Mouse (Mus musculus) adipocyte (in vitro differentiated cells): Measurements from ENCODE around the gene Sympk.
A peak's percentile ranks its signal among the peaks of the same experiment; 100 is the strongest.

Source experiments
- DNase-seq: peaks from one replicate; pipeline ENCODE4 v3.0.0-alpha.2; 2016; ENCODE audit warnings: low spot score

Sympk gene

DNA sequence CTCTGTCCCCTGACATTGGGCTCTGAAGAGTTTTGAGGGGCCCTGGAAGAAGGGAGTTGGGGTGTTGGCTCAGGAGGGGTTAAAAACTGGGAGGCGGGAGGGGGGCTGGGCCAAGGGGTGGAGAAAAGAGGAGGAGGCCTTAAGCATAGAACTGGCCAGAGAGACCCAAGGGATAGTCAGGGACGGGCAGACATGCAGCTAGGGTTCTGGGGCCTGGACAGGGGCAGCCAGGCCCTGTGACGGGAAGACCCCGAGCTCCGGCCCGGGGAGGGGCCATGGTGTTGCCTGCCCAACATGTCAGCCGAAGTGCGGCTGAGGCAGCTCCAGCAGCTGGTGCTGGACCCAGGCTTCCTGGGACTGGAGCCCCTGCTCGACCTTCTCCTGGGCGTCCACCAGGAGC, 59.5 kb downstream of the Sympk start, which contains the start of gene Dmpk:
Dmpk (plus strand) TSS at position 149 of the 400 bp plus-strand sequence.
- peak; percentile 65 for DNase-seq

DNA sequence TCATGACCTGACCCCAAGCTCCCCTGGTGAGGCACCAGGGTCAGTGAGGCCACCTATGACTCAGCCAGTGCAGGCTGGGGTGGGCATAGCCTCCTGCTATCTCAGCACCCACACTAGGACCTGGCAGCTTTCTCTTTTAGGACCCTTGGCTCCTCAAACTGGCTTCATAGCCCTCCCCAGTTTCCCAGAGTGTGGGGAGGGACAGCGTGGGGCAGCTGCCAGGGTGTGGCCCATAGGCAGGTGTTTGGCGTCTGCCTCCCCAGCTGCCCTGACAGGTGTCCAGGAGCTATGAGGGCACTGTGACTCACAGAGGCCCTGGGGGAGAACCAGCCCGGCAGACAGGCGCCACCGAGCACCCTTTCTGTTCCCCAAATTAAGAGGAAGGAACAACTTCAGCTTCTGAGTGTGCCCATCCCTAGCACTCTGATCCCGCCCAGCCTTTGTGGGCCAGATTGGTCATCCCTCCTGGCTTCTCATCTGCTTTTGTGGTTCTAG, 60.1 kb downstream of the Sympk start:
- no peak for DNase-seq

DNA sequence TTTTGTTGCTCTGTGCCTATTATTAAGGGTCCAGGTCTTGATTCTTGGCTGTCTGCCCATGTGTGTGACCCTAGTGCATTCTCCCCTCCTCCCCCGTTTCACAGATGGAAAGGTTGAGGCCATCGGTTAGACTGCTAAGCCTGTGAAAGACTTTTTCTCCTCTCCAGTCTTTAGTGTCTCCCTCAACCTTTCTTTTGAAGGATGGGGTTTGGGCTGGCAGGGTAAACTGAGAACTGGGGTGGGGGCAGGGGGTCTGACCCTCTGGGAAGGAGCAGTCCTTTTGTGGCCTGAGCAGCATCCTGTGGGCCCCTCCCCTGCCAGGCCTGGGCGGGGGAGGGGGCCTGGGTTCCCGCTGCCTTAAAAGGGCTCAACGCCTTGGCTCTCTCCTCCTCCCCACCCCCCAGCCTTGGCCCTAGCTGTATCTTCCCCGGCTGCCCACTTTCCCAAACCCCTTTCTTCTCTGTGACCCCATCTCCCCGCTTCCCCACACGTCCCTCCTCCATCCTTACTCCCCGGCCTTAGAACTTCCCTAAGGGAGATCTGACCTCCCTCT, 60.8 kb downstream of the Sympk start:
- DNase-seq: no peak

DNA sequence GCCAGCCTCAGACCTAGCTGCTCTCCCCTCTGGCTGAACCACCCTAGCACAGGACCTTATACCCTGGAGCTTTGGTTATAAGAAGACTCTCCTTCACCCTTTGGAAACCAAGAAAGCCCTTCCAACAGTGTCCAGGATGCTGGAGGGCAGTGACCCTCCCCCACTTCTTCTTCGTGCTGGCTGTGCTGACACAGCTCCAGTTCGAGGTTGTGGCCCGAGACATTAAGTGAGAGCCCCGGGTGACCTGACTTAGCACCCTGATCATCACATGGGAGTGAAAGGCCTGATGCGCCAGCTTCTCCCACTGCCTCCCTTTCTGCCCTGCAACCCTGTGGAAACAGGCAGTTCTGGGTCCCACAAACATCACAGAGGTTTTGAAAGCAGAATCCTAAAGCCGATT, 61.3 kb downstream of the Sympk start:
- DNase-seq: no peak

DNA sequence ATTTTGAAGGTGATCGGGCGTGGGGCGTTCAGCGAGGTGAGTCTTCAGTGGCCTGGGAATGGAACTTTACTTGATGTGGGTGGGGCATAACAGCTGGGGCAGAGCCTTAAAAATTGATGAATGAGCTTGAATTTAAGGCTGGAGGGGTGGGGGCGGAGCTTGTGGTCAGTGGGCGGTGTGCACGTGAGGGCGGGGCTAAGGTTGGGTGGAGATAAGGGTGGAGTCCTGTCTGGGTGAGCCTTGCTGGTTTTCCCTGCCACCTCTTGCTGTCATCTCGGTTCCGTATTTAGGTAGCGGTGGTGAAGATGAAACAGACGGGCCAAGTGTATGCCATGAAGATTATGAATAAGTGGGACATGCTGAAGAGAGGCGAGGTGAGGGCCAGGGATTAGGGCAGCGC, 61.9 kb downstream of the Sympk start:
- DNase-seq: peak; percentile 51

DNA sequence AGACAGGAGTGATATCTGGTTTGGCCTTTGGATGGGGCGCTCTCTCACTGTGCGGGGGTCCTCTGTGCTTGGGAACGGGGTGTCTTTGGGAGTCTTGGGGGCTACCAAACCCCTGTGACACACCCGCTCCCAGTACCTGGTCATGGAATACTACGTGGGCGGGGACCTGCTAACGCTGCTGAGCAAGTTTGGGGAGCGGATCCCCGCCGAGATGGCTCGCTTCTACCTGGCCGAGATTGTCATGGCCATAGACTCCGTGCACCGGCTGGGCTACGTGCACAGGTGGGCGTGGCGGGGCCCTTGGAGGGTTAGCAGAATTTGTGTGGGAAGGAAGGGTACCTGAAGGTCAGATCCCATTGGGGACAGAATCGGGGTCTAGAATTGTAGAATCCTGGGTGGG, 62.6 kb downstream of the Sympk start:
- no peak for DNase-seq

DNA sequence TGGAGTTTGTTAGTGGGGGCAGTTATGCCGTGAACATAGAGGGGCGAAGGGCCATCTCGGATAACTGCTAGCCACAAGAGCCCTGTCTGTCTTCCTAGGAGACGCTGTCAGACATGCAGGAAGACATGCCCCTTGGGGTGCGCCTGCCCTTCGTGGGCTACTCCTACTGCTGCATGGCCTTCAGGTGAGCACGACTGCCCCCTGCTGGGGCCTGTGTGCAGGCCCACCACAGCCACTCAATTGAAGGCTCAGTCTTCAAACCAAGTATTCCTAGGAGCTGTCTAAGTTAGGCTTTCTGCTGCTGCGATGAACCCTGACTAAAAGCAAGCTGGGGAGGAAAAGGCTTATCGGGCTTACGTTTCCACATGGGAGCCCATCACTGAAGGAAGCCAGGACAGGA, 64.6 kb downstream of the Sympk start:
- DNase-seq: no peak

DNA sequence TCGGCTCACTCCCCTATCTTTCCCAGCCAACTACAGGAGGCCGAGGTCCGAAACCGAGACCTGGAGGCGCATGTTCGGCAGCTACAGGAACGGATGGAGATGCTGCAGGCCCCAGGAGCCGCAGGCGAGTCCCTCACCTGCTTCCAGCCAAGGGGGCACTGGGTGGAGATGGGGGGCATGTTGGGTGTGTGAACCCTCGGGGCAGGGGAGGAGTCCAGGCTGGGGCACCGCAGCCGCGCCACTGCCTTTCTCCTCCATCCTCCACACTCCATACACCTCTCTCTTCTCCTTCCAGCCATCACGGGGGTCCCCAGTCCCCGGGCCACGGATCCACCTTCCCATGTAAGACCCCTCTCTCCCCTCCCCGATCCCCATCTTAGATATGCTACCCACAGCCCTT, 67.7 kb downstream of the Sympk start:
- DNase-seq: no peak

DNA sequence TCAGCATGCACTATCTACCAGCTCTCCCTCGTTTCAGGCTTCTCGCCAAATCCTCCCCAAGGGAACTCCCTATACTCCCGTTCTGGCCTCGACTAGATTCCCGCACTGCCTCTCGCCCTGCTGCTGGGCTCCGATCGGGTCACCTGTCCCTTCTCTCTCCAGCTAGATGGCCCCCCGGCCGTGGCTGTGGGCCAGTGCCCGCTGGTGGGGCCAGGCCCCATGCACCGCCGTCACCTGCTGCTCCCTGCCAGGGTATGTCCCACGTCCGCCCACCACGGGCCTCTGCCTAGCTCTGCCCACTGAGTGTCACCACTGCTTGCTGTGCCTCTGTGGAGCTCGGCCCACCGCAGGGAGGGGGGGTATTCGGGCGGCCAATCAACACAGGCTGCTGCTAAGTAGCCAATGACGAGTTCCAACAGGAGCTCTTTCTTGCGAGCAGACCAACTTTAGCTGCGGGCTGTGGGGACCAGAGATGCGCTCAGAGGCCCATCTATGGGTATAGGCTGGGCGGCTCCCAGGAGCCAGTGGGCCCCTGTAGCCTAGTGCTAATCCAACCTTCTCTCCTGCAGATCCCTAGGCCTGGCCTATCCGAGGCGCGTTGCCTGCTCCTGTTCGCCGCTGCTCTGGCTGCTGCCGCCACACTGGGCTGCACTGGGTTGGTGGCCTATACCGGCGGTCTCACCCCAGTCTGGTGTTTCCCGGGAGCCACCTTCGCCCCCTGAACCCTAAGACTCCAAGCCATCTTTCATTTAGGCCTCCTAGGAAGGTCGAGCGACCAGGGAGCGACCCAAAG, 68.4 kb downstream of the Sympk start:
- DNase-seq: peak; percentile 53

DNA sequence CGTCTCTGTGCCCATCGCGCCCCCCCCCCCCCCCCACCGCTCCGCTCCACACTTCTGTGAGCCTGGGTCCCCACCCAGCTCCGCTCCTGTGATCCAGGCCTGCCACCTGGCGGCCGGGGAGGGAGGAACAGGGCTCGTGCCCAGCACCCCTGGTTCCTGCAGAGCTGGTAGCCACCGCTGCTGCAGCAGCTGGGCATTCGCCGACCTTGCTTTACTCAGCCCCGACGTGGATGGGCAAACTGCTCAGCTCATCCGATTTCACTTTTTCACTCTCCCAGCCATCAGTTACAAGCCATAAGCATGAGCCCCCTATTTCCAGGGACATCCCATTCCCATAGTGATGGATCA, 69.0 kb downstream of the Sympk start:
- DNase-seq: peak; percentile 63

DNA sequence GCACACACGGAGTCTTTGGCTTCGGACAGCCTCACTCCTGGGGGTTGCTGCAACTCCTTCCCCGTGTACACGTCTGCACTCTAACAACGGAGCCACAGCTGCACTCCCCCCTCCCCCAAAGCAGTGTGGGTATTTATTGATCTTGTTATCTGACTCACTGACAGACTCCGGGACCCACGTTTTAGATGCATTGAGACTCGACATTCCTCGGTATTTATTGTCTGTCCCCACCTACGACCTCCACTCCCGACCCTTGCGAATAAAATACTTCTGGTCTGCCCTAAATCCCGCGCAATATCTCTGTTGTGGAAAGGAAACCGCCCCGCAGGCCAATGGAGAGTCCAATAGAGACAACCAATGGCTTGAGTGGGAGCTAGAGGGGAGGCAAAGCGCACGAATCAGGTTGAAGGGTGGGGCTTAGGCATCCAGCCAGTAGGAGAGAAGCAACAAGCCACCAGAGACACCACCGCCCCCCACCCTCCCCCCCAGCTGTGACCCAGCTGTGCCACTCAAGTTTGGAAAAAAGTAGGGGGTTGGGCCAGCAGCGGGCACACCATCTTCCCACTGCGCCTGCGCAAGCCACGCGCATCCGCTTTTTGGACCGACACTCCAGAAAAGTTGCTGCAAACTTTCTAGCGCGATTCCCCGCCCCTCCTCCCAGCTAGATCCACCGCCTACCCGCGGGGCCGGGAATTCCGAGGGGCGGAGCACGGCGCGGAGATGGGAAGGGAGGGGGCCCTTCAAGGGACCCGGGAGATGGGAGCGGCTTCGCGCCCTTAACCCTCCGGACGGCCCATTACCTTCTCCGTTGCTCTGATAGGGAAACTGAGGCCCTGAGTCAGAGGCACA, 69.6 kb downstream of the Sympk start:
- peak; percentile 98 for DNase-seq

DNA sequence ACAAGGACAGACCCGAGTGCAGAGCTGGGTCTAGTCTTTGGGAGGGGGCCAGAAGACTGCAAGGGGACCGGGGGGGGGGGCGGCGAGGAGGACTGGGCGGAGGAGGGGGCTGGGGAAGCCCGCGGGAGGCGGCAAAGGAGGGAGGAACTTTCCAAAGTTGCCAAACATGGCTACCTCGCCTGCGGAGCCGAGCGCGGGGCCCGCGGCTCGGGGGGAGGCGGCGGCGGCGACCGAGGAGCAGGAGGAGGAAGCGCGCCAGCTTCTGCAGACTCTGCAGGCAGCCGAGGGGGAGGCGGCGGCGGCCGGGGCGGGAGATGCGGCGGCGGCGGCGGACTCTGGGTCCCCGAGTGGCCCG, 70.3 kb downstream of the Sympk start, which contains the start of gene Six5:
Six5 (plus strand) TSS at position 124 of the 355 bp plus-strand sequence.
- DNase-seq: no peak

DNA sequence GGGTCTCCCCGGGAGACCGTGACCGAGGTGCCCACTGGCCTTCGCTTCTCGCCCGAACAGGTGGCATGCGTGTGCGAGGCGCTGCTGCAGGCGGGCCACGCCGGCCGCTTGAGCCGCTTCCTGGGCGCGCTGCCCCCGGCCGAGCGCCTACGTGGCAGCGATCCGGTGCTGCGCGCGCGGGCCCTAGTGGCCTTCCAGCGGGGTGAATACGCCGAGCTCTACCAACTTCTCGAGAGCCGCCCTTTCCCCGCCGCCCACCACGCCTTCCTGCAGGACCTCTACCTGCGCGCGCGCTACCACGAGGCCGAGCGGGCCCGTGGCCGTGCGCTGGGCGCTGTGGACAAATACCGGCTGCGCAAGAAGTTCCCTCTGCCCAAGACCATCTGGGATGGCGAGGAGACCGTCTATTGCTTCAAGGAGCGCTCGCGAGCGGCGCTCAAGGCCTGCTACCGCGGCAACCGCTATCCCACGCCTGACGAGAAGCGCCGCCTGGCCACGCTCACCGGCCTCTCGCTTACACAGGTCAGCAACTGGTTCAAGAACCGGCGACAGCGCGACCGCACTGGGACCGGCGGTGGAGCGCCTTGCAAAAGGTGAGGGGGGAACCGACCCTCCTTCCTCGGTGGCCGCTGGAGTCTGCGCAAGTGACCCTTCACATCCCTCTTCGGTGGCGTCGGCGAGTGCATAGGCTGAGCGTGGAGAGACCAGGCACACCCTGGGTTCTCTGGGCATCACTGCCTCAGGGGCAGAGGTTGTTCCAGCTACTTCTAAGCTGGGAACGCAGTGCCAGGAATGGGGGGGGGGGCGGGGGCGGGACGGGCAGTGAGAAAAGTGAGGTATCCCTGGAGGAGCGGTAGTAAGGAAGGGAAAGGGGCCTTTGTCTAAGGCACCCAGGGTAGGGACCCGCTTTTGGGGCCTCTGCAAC, 70.9 kb downstream of the Sympk start:
- DNase-seq: peak; percentile 72

DNA sequence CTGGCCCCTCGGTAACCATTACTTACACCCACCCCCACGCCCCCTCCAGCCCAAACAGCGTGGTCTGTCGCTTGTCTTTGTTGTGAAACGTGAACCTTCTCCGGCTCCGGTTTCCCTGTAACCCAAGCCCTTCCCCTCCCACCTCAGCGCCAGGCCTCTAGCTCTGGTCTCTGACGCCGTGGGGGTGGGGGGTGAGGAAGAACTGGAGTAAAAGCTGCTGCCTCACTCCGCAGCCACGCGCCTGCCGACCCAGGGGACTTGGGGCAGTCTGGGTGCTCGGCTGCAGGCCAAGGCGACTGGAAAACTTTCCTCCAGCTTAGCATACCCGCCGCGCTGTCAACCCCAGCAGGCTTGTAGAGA, 71.6 kb downstream of the Sympk start:
- DNase-seq: peak; percentile 88

DNA sequence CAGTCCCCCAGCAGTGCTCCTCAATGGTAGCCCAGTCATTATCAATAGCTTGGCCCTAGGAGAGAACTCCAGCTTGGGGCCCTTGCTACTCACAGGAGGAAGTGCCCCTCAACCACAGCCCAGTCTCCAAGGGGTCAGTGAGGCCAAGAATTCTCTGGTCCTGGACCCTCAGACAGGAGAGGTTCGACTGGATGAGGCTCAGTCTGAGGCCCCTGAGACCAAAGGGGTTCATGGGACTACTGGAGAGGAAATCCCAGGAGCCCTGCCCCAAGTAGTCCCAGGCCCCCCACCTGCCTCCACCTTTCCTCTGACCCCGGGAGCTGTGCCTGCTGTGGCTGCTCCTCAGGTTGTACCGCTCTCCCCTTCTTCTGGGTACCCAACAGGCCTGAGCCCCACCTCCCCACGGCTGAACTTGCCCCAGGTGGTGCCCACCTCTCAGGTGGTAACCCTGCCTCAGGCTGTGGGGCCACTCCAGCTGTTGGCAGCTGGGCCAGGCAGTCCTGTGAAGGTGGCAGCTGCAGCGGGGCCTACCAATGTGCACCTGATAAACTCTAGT, 72.3 kb downstream of the Sympk start:
- DNase-seq: no peak

DNA sequence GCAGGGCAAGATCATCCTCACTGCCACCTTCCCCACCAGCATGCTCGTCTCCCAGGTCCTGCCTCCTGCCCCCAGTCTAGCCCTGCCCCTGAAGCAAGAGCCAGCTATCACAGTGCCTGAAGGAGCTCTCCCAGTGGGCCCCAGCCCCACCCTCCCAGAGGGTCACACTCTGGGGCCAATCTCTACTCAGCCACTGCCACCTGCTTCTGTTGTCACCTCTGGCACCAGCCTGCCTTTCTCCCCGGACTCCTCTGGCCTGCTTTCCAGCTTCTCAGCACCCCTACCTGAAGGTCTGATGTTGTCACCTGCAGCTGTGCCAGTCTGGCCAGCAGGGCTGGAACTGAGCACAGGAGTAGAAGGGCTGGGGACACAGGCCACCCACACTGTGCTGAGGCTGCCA, 73.0 kb downstream of the Sympk start:
- DNase-seq: no peak

DNA sequence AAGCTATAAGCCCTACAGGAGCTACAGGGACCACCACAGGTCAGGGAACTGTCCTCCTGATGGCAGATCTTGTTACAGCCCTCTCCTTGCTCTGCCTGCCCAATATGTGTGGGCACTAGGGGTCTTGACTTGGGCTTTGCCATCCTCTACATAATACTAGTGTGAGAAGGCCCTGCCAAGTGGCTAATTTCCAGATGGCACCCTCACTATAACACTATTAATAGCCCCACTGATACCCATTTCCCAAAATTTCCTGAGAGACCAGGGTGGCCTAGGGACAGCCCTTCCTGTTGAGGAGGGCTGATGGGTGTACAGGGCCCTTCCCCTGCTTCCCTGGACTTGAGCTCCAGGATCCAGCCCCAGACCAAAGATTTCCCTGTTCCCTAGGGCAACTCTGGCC, 73.7 kb downstream of the Sympk start:
- DNase-seq: no peak

DNA sequence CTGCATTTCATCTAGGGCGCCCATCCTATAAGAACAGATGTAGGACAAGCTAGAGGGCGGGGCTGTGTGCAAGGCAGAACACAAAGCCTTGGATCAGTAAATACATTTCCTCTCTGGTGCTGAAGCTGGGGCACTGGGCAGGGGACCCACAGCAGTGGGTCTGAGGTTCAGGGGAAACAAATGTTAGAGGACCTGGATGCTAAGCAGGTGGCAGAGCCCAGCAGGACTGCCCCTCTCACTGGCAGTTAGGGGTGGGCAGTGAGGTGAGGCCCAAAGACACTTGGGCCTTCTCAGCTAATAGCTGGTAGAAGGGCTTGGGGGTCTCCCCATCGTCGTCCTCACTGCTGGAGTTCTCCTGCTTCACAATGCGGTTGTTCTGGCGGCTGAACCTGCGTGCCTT, 74.6 kb downstream of the Sympk start:
- DNase-seq: no peak

DNA sequence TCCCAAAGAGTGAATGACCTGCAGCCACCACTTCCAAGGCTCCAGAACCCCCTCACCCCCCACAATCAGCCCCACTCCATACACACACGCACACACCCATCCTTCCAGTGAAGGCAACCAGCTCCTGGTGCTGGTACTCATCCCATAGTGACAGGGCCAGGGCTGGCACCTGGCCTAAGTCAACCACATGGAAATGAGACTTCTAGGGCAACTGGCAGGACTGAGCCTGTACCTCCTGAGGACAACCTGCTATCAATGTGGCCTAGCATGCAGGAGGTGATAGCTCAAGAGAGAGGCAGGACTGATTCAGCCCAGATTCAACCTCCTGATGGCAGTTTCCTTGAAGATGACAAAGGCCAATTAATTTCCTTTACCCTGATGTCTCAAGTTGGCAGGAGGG, 76.1 kb downstream of the Sympk start:
- DNase-seq: no peak

DNA sequence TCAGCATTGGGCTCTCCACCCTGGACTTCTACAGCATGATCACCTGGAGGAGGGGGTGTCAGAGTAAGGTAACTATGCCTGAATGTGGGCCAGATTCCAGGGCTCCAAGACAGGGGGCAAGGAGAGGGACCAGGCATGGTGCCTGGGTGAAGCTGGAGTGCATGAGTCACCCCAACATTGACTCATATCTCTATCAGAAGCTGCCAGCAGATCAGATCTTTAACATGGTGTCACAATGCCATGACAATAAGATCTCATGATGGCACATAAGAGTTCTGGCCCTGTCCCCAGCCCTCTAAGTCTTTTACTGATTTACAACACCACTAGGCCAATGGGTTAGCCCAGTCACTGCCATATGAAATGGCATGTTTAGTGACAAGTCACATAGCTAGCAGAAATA, 79.6 kb downstream of the Sympk start:
- no peak for DNase-seq
